Mouse (Mus musculus) testis, adult 2 months (tissue): ENCODE data around the gene Ap3d1. TPM values are rescaled to one million over a fixed set of nuclear protein-coding genes. Genes with fewer than 3 reads are reported as not detected.

Source experiments
- H3K27ac ChIP-seq: fragments of 200-500 bp; 2 replicates; pipeline ENCODE4 v1.5.1; 2012; ENCODE audit warnings: low read depth, low read length; ENCODE audit not compliant: control insufficient read depth, insufficient read depth
- H3K27me3 ChIP-seq: fragments of 200-500 bp; 2 replicates; pipeline ENCODE4 v1.6.1; 2012; ENCODE audit warnings: mild to moderate bottlenecking, low read length, moderate library complexity; ENCODE audit not compliant: control insufficient read depth, insufficient read depth
- H3K36me3 ChIP-seq: fragments of 200-500 bp; 2 replicates; pipeline ENCODE4 v1.6.1; 2012; ENCODE audit warnings: mild to moderate bottlenecking, low read length; ENCODE audit not compliant: control insufficient read depth, insufficient read depth
- H3K4me1 ChIP-seq: fragments of 200-500 bp; 2 replicates; pipeline ENCODE4 v1.6.1; 2012; ENCODE audit warnings: low read length; ENCODE audit not compliant: control insufficient read depth, insufficient read depth
- H3K4me3 ChIP-seq: fragments of 200-500 bp; 2 replicates; pipeline ENCODE4 v1.5.1; 2012; ENCODE audit warnings: low read depth, mild to moderate bottlenecking, low read length, moderate library complexity, mixed read lengths; ENCODE audit not compliant: control insufficient read depth
- CTCF ChIP-seq: fragments of 200-500 bp; IDR thresholded peaks from 2 replicates; pipeline ENCODE4 v1.5.1; 2012; ENCODE audit warnings: low read depth, mild to moderate bottlenecking, inconsistent platforms, low read length, moderate library complexity; ENCODE audit not compliant: control insufficient read depth, insufficient read depth, insufficient replicate concordance
- POLR2A ChIP-seq: fragments of 200-500 bp; IDR thresholded peaks from 2 replicates; pipeline ENCODE4 v1.6.1; 2012; ENCODE audit warnings: low read depth, mild to moderate bottlenecking, inconsistent platforms, low read length, moderate library complexity; ENCODE audit not compliant: control insufficient read depth
- polyA plus RNA-seq: library from polyadenylated mRNA; depleted of rRNA; stranded (reverse); fragments of >200 nt; gene quantifications from 2 replicates; pipeline ENCODE4 v1.2.3, GENCODE M21; 2012

Ap3d1 gene
- polyA plus RNA-seq, 1 experiment: 178 TPM

DNA sequence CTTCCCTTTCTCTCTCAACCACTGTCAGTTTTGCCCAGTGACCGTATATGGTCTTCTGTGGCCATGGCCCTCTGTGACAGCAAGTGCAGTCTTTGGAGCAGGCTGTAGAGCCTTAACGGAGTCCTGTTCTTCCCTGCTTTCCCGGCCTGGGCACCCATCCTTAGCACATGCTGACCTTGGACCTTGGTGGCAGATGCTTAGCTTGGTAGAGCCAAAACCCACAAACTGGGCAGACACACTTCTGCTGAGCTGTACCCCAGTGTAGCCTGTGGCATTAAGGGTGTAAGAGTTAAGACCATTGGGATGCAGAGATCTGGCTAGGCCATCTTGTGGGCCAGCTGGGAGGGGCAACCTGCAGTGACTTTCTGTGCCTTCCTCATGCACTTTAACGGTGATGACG is 31.8 kb upstream of the Ap3d1 start:
- Histone ChIP-seq H3K36me3 (peaks cover 9% of the 10 kb centered on the region), H3K4me3 (no peak overlapping the region), H3K4me1 (peaks cover 4% of the 10 kb centered on the region; the same call in 1 of the 2 replicates), H3K27me3 (no peaks in the 10 kb centered on the region), H3K27ac (no peak overlapping the region)
- TF ChIP-seq CTCF (no peak), POLR2A (no peak)

GRCm38 (mm10) chr10:80768365-80768764 is 26.3 kb upstream of the Ap3d1 start:
- Histone ChIP-seq H3K27me3 (no peaks in the 10 kb centered on the region), H3K27ac (no peak overlapping the region), H3K36me3 (peaks cover 9% of the 10 kb centered on the region), H3K4me3 (no peak overlapping the region), H3K4me1 (no peaks in the 10 kb centered on the region; the same call in 1 of the 2 replicates)
- TF ChIP-seq CTCF (no peak), POLR2A (no peak)

DNA sequence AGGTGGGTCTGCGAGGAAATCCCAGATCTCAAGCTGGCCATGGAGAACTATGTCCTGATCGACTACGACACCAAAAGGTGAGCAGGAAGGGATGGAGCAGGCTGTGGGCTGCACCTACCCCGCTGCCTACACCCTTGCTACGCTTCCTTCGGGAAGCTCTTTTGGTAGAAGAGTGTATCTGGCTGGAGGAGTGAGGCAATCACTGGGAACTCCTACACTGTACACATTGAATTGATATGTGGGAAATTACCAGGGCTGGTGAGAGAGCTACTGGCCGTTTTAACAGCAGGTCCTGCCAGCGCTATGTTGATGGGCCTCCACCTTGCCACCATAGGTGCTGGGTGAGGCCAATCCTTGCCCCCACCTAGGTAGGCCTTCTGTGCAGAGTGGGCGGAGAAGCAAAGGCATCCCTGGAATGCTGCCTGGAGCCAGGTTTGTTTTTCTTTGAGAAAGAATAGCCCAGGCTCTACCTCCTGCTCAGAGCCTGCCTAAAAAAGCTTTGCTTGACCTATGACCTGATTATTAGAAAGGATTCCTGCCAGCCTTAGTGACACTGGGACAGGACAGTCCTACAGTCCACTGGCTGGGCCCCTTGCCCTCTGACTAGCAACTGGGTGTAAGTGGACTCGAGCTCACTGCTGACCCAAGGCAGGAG is 24.2 kb upstream of the Ap3d1 start:
- TF ChIP-seq POLR2A: no peak
- TF ChIP-seq CTCF: no peak
- H3K4me3 ChIP-seq: no peak overlapping the region
- H3K27me3 ChIP-seq: no peaks in the 10 kb centered on the region
- H3K27ac ChIP-seq: no peak overlapping the region
- H3K36me3 ChIP-seq: peaks cover 7% of the 10 kb centered on the region
- H3K4me1 ChIP-seq: no peaks in the 10 kb centered on the region; the same call in 1 of the 2 replicates

DNA sequence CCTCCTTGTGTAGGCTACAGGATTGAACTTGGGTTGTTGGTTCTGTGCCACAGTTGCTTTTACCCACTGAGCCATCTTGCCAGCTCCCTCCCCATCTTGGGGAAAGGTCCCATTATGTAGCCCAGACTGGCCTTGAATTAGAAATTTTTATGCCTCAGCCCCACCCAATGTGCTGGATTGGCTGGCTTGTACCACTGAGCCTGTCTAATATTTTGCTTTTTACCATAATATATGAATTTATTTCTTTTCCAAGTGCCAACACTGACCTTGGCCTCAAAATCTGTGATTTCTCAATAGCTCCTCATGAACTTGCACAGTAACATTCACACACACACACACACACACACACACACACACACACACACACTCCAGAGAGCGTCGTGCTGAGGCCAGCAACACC is 23.7 kb upstream of the Ap3d1 start:
- Histone ChIP-seq H3K27ac (no peak overlapping the region), H3K36me3 (peaks cover 6% of the 10 kb centered on the region)

GRCm38 (mm10) chr10:80763502-80763901 is 21.4 kb upstream of the Ap3d1 start:
- Histone ChIP-seq H3K36me3 (peaks cover 4% of the 10 kb centered on the region), H3K27me3 (no peaks in the 10 kb centered on the region), H3K27ac (no peak overlapping the region), H3K4me3 (no peak overlapping the region), H3K4me1 (peaks cover 3% of the 10 kb centered on the region)
- TF ChIP-seq CTCF (no peak), POLR2A (no peak)

More for the DNA sequence above, 23.7 kb upstream of the Ap3d1 start:
- Histone ChIP-seq H3K4me1 (no peaks in the 10 kb centered on the region; the same call in 1 of the 2 replicates), H3K4me3 (no peak overlapping the region), H3K27me3 (no peaks in the 10 kb centered on the region)
- no peak for TF ChIP-seq POLR2A
- no peak for TF ChIP-seq CTCF

DNA sequence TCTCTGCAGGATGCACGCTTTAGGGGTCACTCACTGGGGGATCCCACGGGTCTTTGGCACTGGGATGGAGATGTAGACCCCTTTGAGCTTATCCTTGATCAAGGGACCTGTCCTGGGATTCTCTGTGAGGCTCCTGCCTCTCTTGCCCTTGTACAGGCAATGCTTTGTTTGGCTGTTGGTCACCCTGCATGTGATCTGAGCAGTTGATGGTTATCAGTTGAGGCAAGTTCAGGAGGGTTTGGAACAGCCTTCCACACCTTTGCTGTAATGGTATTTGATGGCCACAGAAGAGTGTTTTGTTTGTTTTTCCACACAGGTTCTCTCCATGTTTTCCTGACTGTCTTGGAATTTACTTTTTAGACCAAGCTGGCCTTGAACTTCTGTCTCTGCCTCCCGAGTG is 19.8 kb upstream of the Ap3d1 start:
- Histone ChIP-seq H3K4me3 (no peak overlapping the region), H3K27ac (no peak overlapping the region), H3K27me3 (no peaks in the 10 kb centered on the region), H3K4me1 (peaks cover 18% of the 10 kb centered on the region), H3K36me3 (peaks cover 3% of the 10 kb centered on the region)
- TF ChIP-seq POLR2A: no peak
- TF ChIP-seq CTCF: no peak

GRCm38 (mm10) chr10:80760596-80761524 is 18.8 kb upstream of the Ap3d1 start:
- no peak overlapping the region for H3K27ac ChIP-seq
- no peaks in the 10 kb centered on the region for H3K27me3 ChIP-seq
- H3K4me3 ChIP-seq: no peak overlapping the region
- TF ChIP-seq POLR2A (no peak), CTCF (no peak)
- peaks cover 26% of the 10 kb centered on the region for H3K4me1 ChIP-seq
- H3K36me3 ChIP-seq: peaks cover 3% of the 10 kb centered on the region
